Mouse (Mus musculus) G1E (cell line): ENCODE results near the gene Them4. TPM values are rescaled to one million over a fixed set of nuclear protein-coding genes. Genes with fewer than 3 reads are reported as not detected.
A peak's percentile ranks its signal among the peaks of the same experiment; 100 is the strongest.

ENCODE experiments used
- ATAC-seq: 2 replicates; pipeline ENCODE4 v1.8.0; 2016; ENCODE audit warnings: mild to moderate bottlenecking; ENCODE audit not compliant: insufficient number of reproducible peaks, poor library complexity, low FRiP score, severe bottlenecking; ENCODE audit errors: extremely low read depth
- DNase-seq: peaks from one replicate; pipeline ENCODE4 v3.0.0; 2012; ENCODE audit warnings: low spot score
- H3K27me3 ChIP-seq: 2 replicates; pipeline ENCODE4 v1.6.1; 2012; ENCODE audit warnings: mild to moderate bottlenecking, low read length, inconsistent platforms; ENCODE audit not compliant: insufficient read depth
- H3K36me3 ChIP-seq: replicated peaks from 2 replicates; pipeline ENCODE3; 2012; ENCODE audit warnings: mild to moderate bottlenecking, inconsistent platforms
- H3K4me1 ChIP-seq: 2 replicates; pipeline ENCODE4 v1.6.1; 2012; ENCODE audit warnings: low read depth, low read length, inconsistent platforms, mixed read lengths; ENCODE audit not compliant: insufficient read depth
- H3K4me3 ChIP-seq: 2 replicates; pipeline ENCODE4 v1.5.1; 2012; ENCODE audit warnings: low read depth, mild to moderate bottlenecking, inconsistent platforms, low read length, moderate library complexity, mixed read lengths
- H3K9me3 ChIP-seq: replicated peaks from 2 replicates; pipeline ENCODE4 v1.6.1; 2012; ENCODE audit warnings: inconsistent platforms
- CTCF ChIP-seq: IDR thresholded peaks from 2 replicates; pipeline ENCODE4 v1.5.1; 2012; ENCODE audit warnings: low read depth, low read length, inconsistent platforms, mixed read lengths
- GATA1 ChIP-seq: IDR thresholded peaks from 2 replicates; pipeline ENCODE4 v1.6.1; 2012; ENCODE audit warnings: borderline replicate concordance, low read length, inconsistent platforms, mixed read lengths
- GATA2 ChIP-seq: IDR thresholded peaks from 2 replicates; pipeline ENCODE4 v1.6.1; 2012; ENCODE audit warnings: low read depth, low read length, inconsistent platforms, borderline replicate concordance
- POLR2AphosphoS5 ChIP-seq: IDR thresholded peaks from 2 replicates; pipeline ENCODE4 v1.6.1; 2012; ENCODE audit warnings: low read depth, low read length, inconsistent platforms; ENCODE audit not compliant: insufficient replicate concordance
- TAL1 ChIP-seq: conservative IDR thresholded peaks from 2 replicates; pipeline ENCODE4 v1.6.1; 2012; ENCODE audit warnings: low read depth, low read length, inconsistent platforms, mixed read lengths
- polyA plus RNA-seq: library from polyadenylated mRNA; stranded (reverse); fragments of >175 nt; gene quantifications from 2 replicates; pipeline ENCODE4 v1.2.3, GENCODE M21; 2012
- total RNA-seq, 2 experiments: library from RNA; stranded (forward) in 1 of 2; stranded (reverse) in 1 of 2; fragments of 200-1000 nt in 1 of 2; fragments of >200 nt in 1 of 2; fragmentation: Nextera tagmentation in 1 of 2; gene quantifications; 2 replicates each; pipeline ENCODE4 v1.2.3; 2014 to 2017

Them4 gene
- total and polyA plus RNA-seq, 3 experiments, result 1.3 to 13.2 (median 7.7) TPM

GRCm38 (mm10) chr3:94310911-94311310, 1.0 kb downstream of the Them4 start:
- no peak overlapping the region for H3K4me3 ChIP-seq
- no peaks in the 10 kb centered on the region for H3K9me3 ChIP-seq
- no peak for ATAC-seq
- peaks cover 25% of the 10 kb centered on the region for H3K4me1 ChIP-seq
- no peaks in the 10 kb centered on the region for H3K27me3 ChIP-seq
- no peak for DNase-seq
- TF ChIP-seq POLR2AphosphoS5 (no peak), CTCF (no peak), TAL1 (no peak), GATA2 (no peak), GATA1 (no peak)
- no peaks in the 10 kb centered on the region for H3K36me3 ChIP-seq

GRCm38 (mm10) chr3:94311376-94311775, 1.5 kb downstream of the Them4 start:
- H3K36me3 ChIP-seq, result no peaks in the 10 kb centered on the region
- H3K27me3 ChIP-seq, result no peaks in the 10 kb centered on the region
- DNase-seq (no peak), ATAC-seq (no peak)
- peaks cover 25% of the 10 kb centered on the region for H3K4me1 ChIP-seq
- no peak overlapping the region for H3K4me3 ChIP-seq
- no peak for TF ChIP-seq TAL1
- TF ChIP-seq CTCF, result no peak
- no peak for TF ChIP-seq GATA2
- no peak for TF ChIP-seq POLR2AphosphoS5
- no peak for TF ChIP-seq GATA1
- no peaks in the 10 kb centered on the region for H3K9me3 ChIP-seq

- Histone ChIP-seq H3K4me3 (no peak overlapping the region), H3K36me3 (peaks cover 2% of the 10 kb centered on the region), H3K27me3 (no peaks in the 10 kb centered on the region), H3K4me1 (no peaks in the 10 kb centered on the region), H3K9me3 (no peaks in the 10 kb centered on the region)
- no peak for ATAC-seq
- no peak for DNase-seq
- TF ChIP-seq POLR2AphosphoS5 (no peak), GATA1 (no peak), GATA2 (no peak), TAL1 (no peak), CTCF (no peak)
These were observed 18.8 kb downstream of the Them4 start for GRCm38 (mm10) chr3:94328681-94329080.

GRCm38 (mm10) chr3:94334442-94334841, 24.6 kb downstream of the Them4 start:
- H3K4me3 ChIP-seq, result no peak overlapping the region
- no peaks in the 10 kb centered on the region for H3K36me3 ChIP-seq
- H3K9me3 ChIP-seq, result no peaks in the 10 kb centered on the region
- H3K27me3 ChIP-seq, result peaks cover 14% of the 10 kb centered on the region
- no peak for TF ChIP-seq GATA2
- TF ChIP-seq POLR2AphosphoS5, result no peak
- no peak for TF ChIP-seq CTCF
- TF ChIP-seq TAL1, result no peak
- no peak for TF ChIP-seq GATA1
- peak; percentile 86 for ATAC-seq
- H3K4me1 ChIP-seq, result peaks cover 2% of the 10 kb centered on the region; the same call in 1 of the 2 replicates
- no peak for DNase-seq

GRCm38 (mm10) chr3:94338522-94338921, 28.6 kb downstream of the Them4 start:
- ATAC-seq (no peak), DNase-seq (no peak)
- Histone ChIP-seq H3K9me3 (no peaks in the 10 kb centered on the region), H3K27me3 (peaks cover 28% of the 10 kb centered on the region), H3K4me1 (peaks cover 2% of the 10 kb centered on the region; the same call in 1 of the 2 replicates), H3K36me3 (no peaks in the 10 kb centered on the region), H3K4me3 (no peak overlapping the region)
- TF ChIP-seq GATA2 (no peak), CTCF (no peak), TAL1 (no peak), GATA1 (no peak), POLR2AphosphoS5 (no peak)

GRCm38 (mm10) chr3:94341959-94342422, 32.1 kb downstream of the Them4 start, which contains the start of gene Them5:
Them5 (plus strand) TSS chr3:94342099.
- H3K36me3 ChIP-seq, result no peaks in the 10 kb centered on the region
- no peak within 1 kb of the TSS for H3K4me3 ChIP-seq
- H3K9me3 ChIP-seq, result no peaks in the 10 kb centered on the region
- no peaks in the 10 kb centered on the region for H3K4me1 ChIP-seq
- DNase-seq (no peak), ATAC-seq (no peak)
- H3K27me3 ChIP-seq, result peaks cover 27% of the 10 kb centered on the region
- TF ChIP-seq GATA1 (no peak), POLR2AphosphoS5 (no peak), CTCF (no peak), TAL1 (no peak), GATA2 (no peak)

GRCm38 (mm10) chr3:94342552-94342951, 32.7 kb downstream of the Them4 start:
- no peak overlapping the region for H3K4me3 ChIP-seq
- H3K4me1 ChIP-seq, result no peaks in the 10 kb centered on the region
- DNase-seq, result no peak
- H3K9me3 ChIP-seq, result no peaks in the 10 kb centered on the region
- H3K27me3 ChIP-seq, result peaks cover 24% of the 10 kb centered on the region
- ATAC-seq, result no peak
- TF ChIP-seq TAL1, result no peak
- no peak for TF ChIP-seq CTCF
- TF ChIP-seq POLR2AphosphoS5, result no peak
- TF ChIP-seq GATA2, result no peak
- TF ChIP-seq GATA1, result no peak
- no peaks in the 10 kb centered on the region for H3K36me3 ChIP-seq
